9 mouse cellular contexts compared by ENCODE assay signal in genomic region chr16:17127292-17127691, GRCm38 (mm10). TPM values are rescaled to one million over a fixed set of nuclear protein-coding genes. Genes with fewer than 3 reads are reported as not detected.
DNase-seq lines count a peak whose midpoint lies in the region; ATAC-seq and TF ChIP-seq lines count a peak whose summit lies in the region.
"Had no signal": no experiment of that assay in that cellular context is flagged by ENCODE, and none has a peak within 500 bp of the region (broad histone marks: within the 10 kb centered on the region; RNA-seq: fewer than 3 reads in every experiment).

No protein-coding gene starts in this region.

- H3K4me1 ChIP-seq in heart, adult 2 months (ENCODE audit: control insufficient read depth, insufficient read depth, low read length) = no peaks in the 10 kb centered on the region; the same call in 1 of the 2 replicates
- H3K4me1 ChIP-seq in heart, embryonic 12.5 days (replicated peaks) = peaks cover 29% of the 10 kb centered on the region
- H3K4me1 ChIP-seq in embryonic facial prominence, embryonic 14.5 days (ENCODE audit: control insufficient read depth, insufficient read depth, low read length) = peaks cover 11% of the 10 kb centered on the region
- H3K4me1 ChIP-seq in lung, embryonic 14.5 days (ENCODE audit: insufficient read depth) = 0 out of 2 replicates have a peak, but pooled peaks cover 6% of the 10 kb centered on the region

- H3K36me3 ChIP-seq in heart, adult 2 months (ENCODE audit: control insufficient read depth, insufficient read depth, low read length) = no peaks in the 10 kb centered on the region
- H3K36me3 ChIP-seq in heart, embryonic 12.5 days = peaks cover 9% of the 10 kb centered on the region
- H3K36me3 ChIP-seq in embryonic facial prominence, embryonic 14.5 days (ENCODE audit: control insufficient read depth, insufficient read depth, low read length) = peaks cover 6% of the 10 kb centered on the region; the same call in 1 of the 2 replicates
- H3K36me3 ChIP-seq in lung, embryonic 14.5 days (ENCODE audit: insufficient read depth) = peaks cover 5% of the 10 kb centered on the region
- H3K36me3 ChIP-seq: neural tube, embryonic 13.5 days had no signal

- no peak for TF ChIP-seq POLR2A in heart, adult 2 months (IDR thresholded peaks at IDR 0.05; ENCODE audit: insufficient read depth, low read depth, low read length)

- no peak overlapping the region for H3K27ac ChIP-seq in heart, adult 2 months
- no peak overlapping the region for H3K27ac ChIP-seq in heart, embryonic 12.5 days (ENCODE audit: poor library complexity, severe bottlenecking)
- H3K27ac ChIP-seq in embryonic facial prominence, embryonic 14.5 days (replicated peaks; ENCODE audit: low read depth, low read length) = no peak overlapping the region
- H3K27ac ChIP-seq in lung, embryonic 14.5 days (ENCODE audit: low read depth) = no peak overlapping the region
- H3K27ac ChIP-seq: neural tube, embryonic 13.5 days had no signal

- H3K27me3 ChIP-seq in heart, adult 2 months (ENCODE audit: control insufficient read depth, insufficient read depth, low read length) = no peaks in the 10 kb centered on the region
- no peaks in the 10 kb centered on the region for H3K27me3 ChIP-seq in heart, embryonic 12.5 days (replicated peaks)
- H3K27me3 ChIP-seq in embryonic facial prominence, embryonic 14.5 days (replicated peaks; ENCODE audit: control insufficient read depth, insufficient read depth, low read length) = no peaks in the 10 kb centered on the region
- H3K27me3 ChIP-seq in lung, embryonic 14.5 days (ENCODE audit: insufficient read depth, low read length) = no peaks in the 10 kb centered on the region
- H3K27me3 ChIP-seq: neural tube, embryonic 13.5 days had no signal

- peak; percentile 69 for TF ChIP-seq CTCF in heart, adult 2 months (IDR thresholded peaks at IDR 0.05)
- peak; percentile 72 for TF ChIP-seq CTCF in lung, embryonic 14.5 days (IDR thresholded peaks at IDR 0.05; ENCODE audit: low read depth)

- TF ChIP-seq EP300 in heart, adult 2 months (IDR thresholded peaks at IDR 0.05; ENCODE audit: insufficient read depth, low read depth, low read length) = 0 out of 2 replicates have a peak, but pooled peaks have one; percentile 25

- no peak overlapping the region for H3K9ac ChIP-seq in heart, adult 2 months (ENCODE audit: low read depth, low read length)
- no peak overlapping the region for H3K9ac ChIP-seq in heart, embryonic 12.5 days
- H3K9ac ChIP-seq in embryonic facial prominence, embryonic 14.5 days (ENCODE audit: low read depth, low read length) = no peak overlapping the region
- H3K9ac ChIP-seq in lung, embryonic 14.5 days = no peak overlapping the region
- H3K9ac ChIP-seq: neural tube, embryonic 13.5 days had no signal

- no peaks in the 10 kb centered on the region for H3K79me2 ChIP-seq in heart, adult 2 months (replicated peaks; ENCODE audit: control insufficient read depth, insufficient read depth, low read length)

- ATAC-seq in heart, embryonic 12.5 days (ENCODE audit: insufficient number of reproducible peaks, low FRiP score) = no peak
- no peak for ATAC-seq in embryonic facial prominence, embryonic 14.5 days (ENCODE audit: low read depth)
- ATAC-seq in lung, embryonic 14.5 days (ENCODE audit: insufficient read depth) = no peak

- H3K9me3 ChIP-seq in heart, embryonic 12.5 days (replicated peaks) = no peaks in the 10 kb centered on the region
- H3K9me3 ChIP-seq in embryonic facial prominence, embryonic 14.5 days (ENCODE audit: control insufficient read depth, low read length) = no peaks in the 10 kb centered on the region
- H3K9me3 ChIP-seq in lung, embryonic 14.5 days (ENCODE audit: low read depth, low read length) = no peaks in the 10 kb centered on the region
- H3K9me3 ChIP-seq: neural tube, embryonic 13.5 days had no signal

- whole genome bisulfite sequencing in heart, adult 2 months = 96% methylated on average over 1 of the region's 1 CpGs
- 100% methylated on average over 1 of the region's 1 CpGs for WGBS in heart, embryonic 12.5 days
- WGBS in embryonic facial prominence, embryonic 14.5 days = 93% methylated on average over 1 of the region's 1 CpGs
- WGBS in lung, embryonic 14.5 days = 92% methylated on average over 1 of the region's 1 CpGs

- DNase-seq in heart, adult 2 months = peak; percentile 24 to 34
- DNase-seq in 3T3-L1 (ENCODE audit: low read depth, low spot score) (peak; percentile 84), ES-CJ7 (ENCODE audit: low read depth, low spot score) (peak; percentile 82)
- DNase-seq in embryonic facial prominence, embryonic 14.5 days (ENCODE audit: low spot score) = peak; percentile 42
- peak; percentile 61 for DNase-seq in lung, embryonic 14.5 days
- DNase-seq in thymus, adult 18-20 months = peak; percentile 14 to 46
- DNase-seq in cerebellum, adult 9-10 months = no peak

- intact Hi-C loops in heart, adult 2 months (cut with DNase I) = no loop called here

- H3K4me3 ChIP-seq in heart, adult 2 months = no peak overlapping the region
- no peak overlapping the region for H3K4me3 ChIP-seq in heart, embryonic 12.5 days
- H3K4me3 ChIP-seq in embryonic facial prominence, embryonic 14.5 days (ENCODE audit: low read depth, low read length) = no peak overlapping the region
- H3K4me3 ChIP-seq in lung, embryonic 14.5 days (ENCODE audit: low read depth, low read length) = no peak overlapping the region
- H3K4me3 ChIP-seq: neural tube, embryonic 13.5 days had no signal

- no peak overlapping the region for H3K4me2 ChIP-seq in heart, embryonic 12.5 days
- H3K4me2 ChIP-seq in embryonic facial prominence, embryonic 14.5 days (ENCODE audit: low read depth, low read length) = no peak overlapping the region
- no peak overlapping the region for H3K4me2 ChIP-seq in lung, embryonic 14.5 days
- H3K4me2 ChIP-seq: neural tube, embryonic 13.5 days had no signal

RNA-seq across cellular contexts. Expression of gene 2610318N02Rik, which starts 2.3 kb away (rescaled TPM):
- total RNA-seq in heart, adult 2 months (2021) = not detected
- polyA plus RNA-seq in heart, adult 2 months (2012; rRNA removed) = 1.1 and 1.3 TPM in 2 replicates
- 28.1 and 31.4 TPM in 2 replicates for polyA plus RNA-seq in heart, embryonic 12.5 days (2016; fragmentation: Nextera tagmentation; extraction: Ambion mirVana)
- polyA plus RNA-seq in embryonic facial prominence, embryonic 14.5 days (2014; fragmentation: Nextera tagmentation; extraction: Ambion mirVana) = 16.9 and 24.4 TPM in 2 replicates
- polyA plus RNA-seq in lung, embryonic 14.5 days (2014; fragmentation: Nextera tagmentation; extraction: Ambion mirVana) = 43.0 and 45.7 TPM in 2 replicates

RNA-seq across cellular contexts. Expression of gene Sdf2l1, which starts 4.9 kb away (rescaled TPM):
- 10 to 100 TPM; 19.1 to 22.5 TPM for total RNA-seq in heart, adult 2 months (2021)
- polyA plus RNA-seq in heart, adult 2 months (2012; rRNA removed) = 8.9 and 11.6 TPM in 2 replicates
- 59.9 and 64.9 TPM in 2 replicates for polyA plus RNA-seq in heart, embryonic 12.5 days (2016; fragmentation: Nextera tagmentation; extraction: Ambion mirVana)
- 40.9 and 47.8 TPM in 2 replicates for polyA plus RNA-seq in embryonic facial prominence, embryonic 14.5 days (2014; fragmentation: Nextera tagmentation; extraction: Ambion mirVana)
- 66.0 and 70.0 TPM in 2 replicates for polyA plus RNA-seq in lung, embryonic 14.5 days (2014; fragmentation: Nextera tagmentation; extraction: Ambion mirVana)

RNA-seq across cellular contexts. Expression of gene Ppil2, which starts 16.2 kb away (rescaled TPM):
- 10 to 100 TPM; 33.1 to 39.1 TPM for total RNA-seq in heart, adult 2 months (2021)
- 49.3 and 77.6 TPM in 2 replicates for polyA plus RNA-seq in heart, adult 2 months (2012; rRNA removed)
- 101 and 105 TPM in 2 replicates for polyA plus RNA-seq in heart, embryonic 12.5 days (2016; fragmentation: Nextera tagmentation; extraction: Ambion mirVana)
- 101 and 117 TPM in 2 replicates for polyA plus RNA-seq in embryonic facial prominence, embryonic 14.5 days (2014; fragmentation: Nextera tagmentation; extraction: Ambion mirVana)
- polyA plus RNA-seq in lung, embryonic 14.5 days (2014; fragmentation: Nextera tagmentation; extraction: Ambion mirVana) = 119 and 136 TPM in 2 replicates

RNA-seq across cellular contexts. Expression of gene Ydjc, which starts 17.1 kb away (rescaled TPM):
- total RNA-seq in heart, adult 2 months (2021) = 1 to 10 TPM; 2.4 to 2.5 TPM
- 1.9 and 3.3 TPM in 2 replicates for polyA plus RNA-seq in heart, adult 2 months (2012; rRNA removed)
- 4.6 and 5.4 TPM in 2 replicates for polyA plus RNA-seq in heart, embryonic 12.5 days (2016; fragmentation: Nextera tagmentation; extraction: Ambion mirVana)
- 13.3 and 15.1 TPM in 2 replicates for polyA plus RNA-seq in embryonic facial prominence, embryonic 14.5 days (2014; fragmentation: Nextera tagmentation; extraction: Ambion mirVana)
- polyA plus RNA-seq in lung, embryonic 14.5 days (2014; fragmentation: Nextera tagmentation; extraction: Ambion mirVana) = 10.1 TPM in 2 replicates

RNA-seq across cellular contexts. Expression of gene Ccdc116, which starts 19.7 kb away (rescaled TPM):
- under 1 TPM in 1 of 2 experiments, not detected in 1; 0.14 TPM for total RNA-seq in heart, adult 2 months (2021)
- 0.35 TPM in 2 replicates for polyA plus RNA-seq in heart, adult 2 months (2012; rRNA removed)
- polyA plus RNA-seq in heart, embryonic 12.5 days (2016; fragmentation: Nextera tagmentation; extraction: Ambion mirVana) = 0.27 and 0.33 TPM in 2 replicates
- 0.60 and 0.94 TPM in 2 replicates for polyA plus RNA-seq in embryonic facial prominence, embryonic 14.5 days (2014; fragmentation: Nextera tagmentation; extraction: Ambion mirVana)
- 0.64 and 0.78 TPM in 2 replicates for polyA plus RNA-seq in lung, embryonic 14.5 days (2014; fragmentation: Nextera tagmentation; extraction: Ambion mirVana)
